Mouse (Mus musculus) intestine, postnatal 0 days (tissue): ENCODE measurements around the gene Mea1. TPM values are rescaled to one million over a fixed set of nuclear protein-coding genes. Genes with fewer than 3 reads are reported as not detected.

Experiments
- ATAC-seq: fragments of 200-750 bp; cut with Nextera tagmentation; 2 replicates; pipeline ENCODE4 v1.8.0; 2017; ENCODE audit warnings: mild to moderate bottlenecking, moderate TSS enrichment, moderate library complexity
- H3K27ac ChIP-seq: fragments of 300-500 bp; sonication (generic); 2 replicates; pipeline ENCODE4 v1.5.1; 2014; ENCODE audit warnings: mild to moderate bottlenecking, low read depth, low read length, moderate library complexity
- H3K27me3 ChIP-seq: fragments of 300-500 bp; sonication (generic); replicated peaks from 2 replicates; pipeline ENCODE4 v1.6.1; 2014; ENCODE audit warnings: low read length, mixed read lengths; ENCODE audit not compliant: control insufficient read depth, insufficient read depth
- H3K36me3 ChIP-seq: fragments of 300-500 bp; sonication (generic); 2 replicates; pipeline ENCODE4 v1.6.1; 2014; ENCODE audit warnings: mild to moderate bottlenecking, moderate library complexity; ENCODE audit not compliant: control insufficient read depth, insufficient read depth
- H3K4me1 ChIP-seq: fragments of 300-500 bp; sonication (generic); replicated peaks from 2 replicates; pipeline ENCODE4 v1.6.1; 2014; ENCODE audit warnings: antibody characterized with exemption, low read length, mixed read lengths; ENCODE audit not compliant: control insufficient read depth, insufficient read depth
- H3K4me2 ChIP-seq: fragments of 300-500 bp; sonication (generic); replicated peaks from 2 replicates; pipeline ENCODE4 v1.6.1; 2014; ENCODE audit warnings: low read depth, mild to moderate bottlenecking, moderate library complexity
- H3K4me3 ChIP-seq: fragments of 300-500 bp; sonication (generic); 2 replicates; pipeline ENCODE4 v1.5.1; 2014; ENCODE audit warnings: low read depth, low read length
- H3K9ac ChIP-seq: fragments of 300-500 bp; sonication (generic); 2 replicates; pipeline ENCODE4 v1.6.1; 2014; ENCODE audit warnings: mild to moderate bottlenecking, low read depth, low read length
- H3K9me3 ChIP-seq: fragments of 300-500 bp; sonication (generic); 2 replicates; pipeline ENCODE4 v1.6.1; 2016; ENCODE audit warnings: mixed run types; ENCODE audit not compliant: control insufficient read depth
- CTCF ChIP-seq: sonication (generic); IDR thresholded peaks from 2 replicates; pipeline ENCODE4 v1.5.1; 2016; ENCODE audit warnings: low read depth, mild to moderate bottlenecking, control low read depth, antibody characterized with exemption, moderate library complexity
- WGBS: fragments of 180-500 bp; shearing (Covaris S2); extraction: QIAGEN DNeasy Blood & Tissue Kit; methylation state at CpG from one replicate; pipeline ENCODE4 v1.1.7; 2014; 5-methylcytosine and 5-hydroxymethylcytosine counted together
- polyA plus RNA-seq: library from polyadenylated mRNA; unstranded; fragments of >200 nt; fragmentation: Nextera tagmentation; extraction: Ambion mirVana; gene quantifications from 2 replicates; pipeline ENCODE4 v1.2.1, GENCODE M21; 2015

Mea1 gene
- polyA plus RNA-seq, 1 experiment from 2014 or later: 132 TPM

DNA sequence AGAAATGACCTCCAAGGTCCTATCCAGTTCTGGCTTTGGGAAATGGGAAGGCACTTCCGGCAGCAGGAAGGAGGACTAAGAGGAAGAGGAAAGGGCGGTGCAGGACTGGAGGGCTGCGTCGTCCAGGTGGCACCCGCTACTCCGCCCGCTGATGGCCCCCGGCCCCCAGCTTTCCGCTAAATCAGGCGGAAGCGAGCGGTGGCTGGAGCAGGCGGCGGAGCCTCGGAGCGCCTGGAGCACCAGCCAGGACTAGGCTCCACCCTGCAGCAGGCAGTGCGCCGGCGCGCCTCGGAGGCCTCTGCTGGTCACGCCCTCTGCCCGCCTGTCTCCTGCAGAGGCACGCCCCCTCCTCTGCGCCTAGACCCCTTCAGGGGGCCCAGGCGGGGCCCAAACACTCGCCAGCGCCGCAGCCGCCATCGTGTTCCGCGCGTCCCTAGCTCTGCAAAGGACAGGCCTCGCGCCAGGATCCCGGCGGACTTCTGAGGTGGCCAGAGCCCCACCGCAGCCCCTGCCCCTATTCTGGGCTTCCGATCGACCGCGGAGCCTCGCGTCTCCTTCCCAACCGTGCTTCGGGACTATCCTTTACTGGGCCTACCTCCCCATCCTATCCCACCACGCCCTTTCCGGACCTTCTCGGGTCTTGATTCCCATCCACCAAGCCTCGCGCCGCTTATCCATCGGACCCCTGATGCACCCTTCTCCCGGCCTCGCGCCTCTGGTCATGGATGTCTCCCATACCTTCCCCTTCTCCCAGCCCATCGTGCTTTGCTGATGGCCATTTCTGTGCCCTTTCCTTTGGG is 28.2 kb upstream of the Mea1 start, which contains the start of gene Cul7:
Gene Cul7, plus strand, starts transcription at position 106 of the 800 bp plus-strand sequence.
- no peak for TF ChIP-seq CTCF
- ATAC-seq: peak; percentile 82
- Histone ChIP-seq H3K9ac (peak within 1 kb of the TSS; percentile 67), H3K4me1 (peaks cover 5% of the 10 kb centered on the region; the same call in 1 of the 2 replicates), H3K36me3 (peaks cover 31% of the 10 kb centered on the region), H3K4me3 (peak within 1 kb of the TSS; percentile 74), H3K4me2 (peak within 1 kb of the TSS; percentile 87), H3K27me3 (no peaks in the 10 kb centered on the region), H3K9me3 (no peaks in the 10 kb centered on the region), H3K27ac (peak within 1 kb of the TSS; percentile 87)
- under 1% methylated on average over 50 of the region's 58 CpGs for WGBS

DNA sequence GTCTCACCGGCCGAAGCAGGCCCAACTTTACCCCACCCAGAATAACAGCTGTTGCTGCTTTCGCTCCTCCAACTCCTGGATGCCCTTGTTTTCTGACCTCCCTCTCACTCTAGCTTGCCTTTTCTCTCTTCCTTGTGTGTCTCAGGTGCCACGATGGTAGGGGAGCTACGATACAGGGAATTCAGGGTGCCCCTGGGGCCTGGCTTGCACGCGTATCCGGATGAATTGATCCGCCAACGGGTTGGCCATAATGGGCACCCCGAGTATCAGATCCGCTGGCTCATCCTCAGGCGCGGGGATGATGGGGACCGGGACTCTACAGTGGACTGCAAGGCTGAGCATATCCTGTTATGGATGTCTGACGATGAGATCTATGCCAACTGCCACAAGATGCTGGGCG is 27.3 kb upstream of the Mea1 start:
- TF ChIP-seq CTCF: no peak
- H3K4me2 ChIP-seq: peak overlapping the region; percentile 87
- H3K9ac ChIP-seq: peak overlapping the region; percentile 67
- peaks cover 40% of the 10 kb centered on the region for H3K36me3 ChIP-seq
- H3K27me3 ChIP-seq: no peaks in the 10 kb centered on the region
- peaks cover 5% of the 10 kb centered on the region; the same call in 1 of the 2 replicates for H3K4me1 ChIP-seq
- 67% methylated on average over 17 of the region's 17 CpGs for WGBS
- H3K9me3 ChIP-seq: no peaks in the 10 kb centered on the region
- no peak for ATAC-seq
- H3K27ac ChIP-seq: no peak overlapping the region; the same call in 1 of the 2 replicates
- H3K4me3 ChIP-seq: peak overlapping the region; percentile 74

DNA sequence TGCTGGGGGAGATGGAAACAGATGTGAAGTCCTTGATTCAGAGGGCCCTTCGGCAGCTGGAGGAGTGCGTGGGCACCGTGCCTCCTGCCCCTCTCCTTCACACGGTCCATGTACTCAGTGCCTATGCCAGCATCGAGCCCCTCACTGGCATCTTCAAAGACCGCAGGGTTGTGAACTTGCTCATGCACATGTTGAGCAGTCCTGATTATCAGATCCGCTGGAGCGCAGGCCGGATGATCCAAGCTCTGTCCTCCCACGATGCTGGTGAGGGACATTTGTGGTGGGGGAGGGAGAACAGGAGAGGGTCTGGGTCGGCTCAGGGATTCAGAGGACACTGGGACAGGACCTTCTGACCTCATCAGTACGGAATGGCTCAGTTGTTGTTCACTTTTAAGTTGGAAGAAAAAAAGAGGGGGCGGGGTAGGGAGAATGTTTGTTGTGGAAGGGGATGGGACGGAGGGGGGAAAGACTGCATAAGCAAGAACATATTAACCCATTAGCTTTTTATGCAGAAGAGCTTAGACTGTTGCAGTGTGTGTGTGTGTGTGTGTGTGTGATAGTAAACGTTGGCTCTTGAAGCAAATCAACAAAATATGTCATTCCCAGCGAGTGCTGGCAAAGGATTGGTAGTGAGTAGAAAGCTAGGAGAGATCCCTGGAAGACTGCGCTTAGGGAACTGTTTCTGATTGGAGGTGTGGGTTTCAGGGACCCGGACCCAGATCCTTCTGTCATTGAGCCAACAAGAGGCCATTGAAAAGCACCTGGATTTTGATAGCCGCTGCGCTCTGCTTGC is 26.6 kb upstream of the Mea1 start:
- Histone ChIP-seq H3K27me3 (no peaks in the 10 kb centered on the region), H3K9me3 (no peaks in the 10 kb centered on the region), H3K27ac (no peak overlapping the region; the same call in 1 of the 2 replicates), H3K4me2 (peak overlapping the region; percentile 87), H3K9ac (peak overlapping the region; percentile 67; the same call in 1 of the 2 replicates), H3K36me3 (peaks cover 46% of the 10 kb centered on the region), H3K4me1 (peaks cover 3% of the 10 kb centered on the region; the same call in 1 of the 2 replicates), H3K4me3 (peak overlapping the region; percentile 74)
- TF ChIP-seq CTCF: no peak
- 73% methylated on average over 20 of the region's 20 CpGs for WGBS
- ATAC-seq: no peak

DNA sequence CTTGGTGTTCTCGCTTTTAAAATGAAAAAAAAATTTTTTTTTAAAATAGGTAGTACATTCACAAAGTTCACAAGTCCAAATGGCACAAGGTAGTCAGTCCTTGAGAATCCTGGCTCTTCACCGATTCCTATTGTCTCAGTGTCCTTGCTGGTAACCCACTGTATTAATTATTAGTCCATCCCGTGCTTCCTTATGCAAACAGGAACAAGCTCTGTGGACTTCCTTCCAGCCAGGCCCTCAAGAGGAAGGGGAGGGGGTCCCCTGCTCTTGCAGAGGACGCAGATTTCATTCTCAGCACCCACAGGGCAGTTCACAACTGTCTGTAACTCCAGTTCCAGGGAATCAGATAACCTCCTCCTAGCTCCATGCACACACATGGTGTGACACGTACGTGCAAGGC is 22.5 kb upstream of the Mea1 start:
- no peaks in the 10 kb centered on the region for H3K9me3 ChIP-seq
- H3K4me2 ChIP-seq: no peak overlapping the region
- H3K9ac ChIP-seq: no peak overlapping the region
- no peaks in the 10 kb centered on the region for H3K27me3 ChIP-seq
- peaks cover 74% of the 10 kb centered on the region for H3K36me3 ChIP-seq
- no peak for TF ChIP-seq CTCF
- no peak overlapping the region; the same call in 1 of the 2 replicates for H3K27ac ChIP-seq
- H3K4me3 ChIP-seq: no peak overlapping the region
- no peaks in the 10 kb centered on the region for H3K4me1 ChIP-seq
- ATAC-seq: no peak
- WGBS: 75% methylated on average over 6 of the region's 6 CpGs

DNA sequence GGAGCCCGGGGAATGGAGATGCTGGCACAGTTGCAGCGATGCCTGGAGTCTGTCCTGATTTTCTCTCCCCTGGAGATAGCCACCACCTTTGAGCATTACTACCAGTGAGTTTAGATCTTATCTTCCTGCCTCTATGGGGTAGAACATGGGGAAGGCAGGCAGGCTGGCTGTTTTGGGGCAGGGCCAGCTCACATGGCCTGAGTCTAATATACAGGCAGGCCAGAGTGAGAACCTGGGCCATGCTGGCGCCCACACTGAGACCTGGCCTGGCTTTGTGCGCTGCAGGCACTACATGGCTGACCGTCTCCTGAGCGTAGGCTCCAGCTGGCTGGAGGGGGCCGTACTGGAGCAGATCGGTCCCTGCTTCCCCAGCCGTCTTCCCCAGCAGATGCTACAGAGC is 17.2 kb upstream of the Mea1 start:
- Histone ChIP-seq H3K4me3 (no peak overlapping the region), H3K4me2 (no peak overlapping the region), H3K9me3 (no peaks in the 10 kb centered on the region), H3K9ac (no peak overlapping the region), H3K4me1 (no peaks in the 10 kb centered on the region), H3K27ac (no peak overlapping the region), H3K36me3 (peaks cover 91% of the 10 kb centered on the region), H3K27me3 (no peaks in the 10 kb centered on the region)
- no peak for ATAC-seq
- no peak for TF ChIP-seq CTCF
- WGBS: 94% methylated on average over 9 of the region's 9 CpGs

DNA sequence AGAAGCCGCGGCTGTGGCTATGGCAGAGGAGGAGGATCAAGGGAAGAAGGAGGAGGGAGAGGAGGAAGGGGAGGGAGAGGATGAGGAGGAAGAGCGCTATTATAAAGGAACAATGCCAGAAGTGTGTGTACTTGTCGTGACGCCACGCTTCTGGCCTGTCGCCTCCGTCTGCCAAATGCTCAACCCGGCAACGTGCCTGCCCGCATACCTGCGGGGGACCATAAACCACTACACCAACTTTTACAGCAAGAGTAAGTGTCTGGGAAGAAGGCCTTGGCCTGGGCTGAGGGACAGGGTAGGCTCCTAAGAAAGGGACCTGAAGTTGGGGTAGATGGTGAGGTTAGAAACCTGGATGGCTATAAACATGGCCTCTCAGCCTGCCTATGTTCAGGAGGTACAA is 16.6 kb upstream of the Mea1 start:
- Histone ChIP-seq H3K4me3 (no peak overlapping the region), H3K27me3 (no peaks in the 10 kb centered on the region), H3K4me2 (no peak overlapping the region), H3K9ac (no peak overlapping the region), H3K27ac (no peak overlapping the region), H3K4me1 (no peaks in the 10 kb centered on the region), H3K36me3 (peaks cover 86% of the 10 kb centered on the region), H3K9me3 (no peaks in the 10 kb centered on the region)
- no peak for ATAC-seq
- 91% methylated on average over 12 of the region's 12 CpGs for WGBS
- no peak for TF ChIP-seq CTCF
